Mouse (Mus musculus) T-cell, adult 66 days (primary cell): ENCODE results near the gene Fgd2. TPM values are rescaled to one million over a fixed set of nuclear protein-coding genes. Genes with fewer than 3 reads are reported as not detected.

ENCODE experiments used
- total RNA-seq, 2 experiments: library from RNA; stranded (reverse); gene quantifications; 3 replicates in 1 of 2; 4 replicates in 1 of 2; pipeline ENCODE4 v1.2.4; 2023

Fgd2 gene
- total RNA-seq: 1 to 10 TPM; 2.8 to 7.5 TPM

DNA sequence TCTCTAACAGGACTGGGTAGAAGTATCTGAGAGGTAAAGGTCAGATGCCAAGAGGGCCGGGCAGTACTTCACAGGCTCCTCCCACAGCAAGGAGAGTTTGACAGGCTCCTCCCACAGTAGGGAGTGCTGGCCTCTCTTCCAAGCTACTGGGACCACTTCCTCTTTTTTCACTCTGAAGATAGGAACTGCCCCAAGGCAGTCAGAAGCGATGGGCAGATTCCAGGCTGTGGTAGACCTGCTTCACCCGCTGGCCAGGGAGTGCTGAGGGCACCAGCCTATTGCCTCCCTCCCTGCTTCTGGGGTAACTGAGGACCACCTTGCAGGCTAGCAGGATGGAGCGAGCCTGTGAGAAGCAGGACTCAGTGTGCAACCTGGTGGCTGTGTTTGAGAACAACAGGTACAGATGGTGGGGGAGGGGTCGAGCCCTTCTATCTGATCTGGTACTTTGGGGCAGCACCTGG is at the start of gene Fgd2:
Gene Fgd2 (plus strand): TSS at position 154 of the 461 bp plus-strand sequence.

DNA sequence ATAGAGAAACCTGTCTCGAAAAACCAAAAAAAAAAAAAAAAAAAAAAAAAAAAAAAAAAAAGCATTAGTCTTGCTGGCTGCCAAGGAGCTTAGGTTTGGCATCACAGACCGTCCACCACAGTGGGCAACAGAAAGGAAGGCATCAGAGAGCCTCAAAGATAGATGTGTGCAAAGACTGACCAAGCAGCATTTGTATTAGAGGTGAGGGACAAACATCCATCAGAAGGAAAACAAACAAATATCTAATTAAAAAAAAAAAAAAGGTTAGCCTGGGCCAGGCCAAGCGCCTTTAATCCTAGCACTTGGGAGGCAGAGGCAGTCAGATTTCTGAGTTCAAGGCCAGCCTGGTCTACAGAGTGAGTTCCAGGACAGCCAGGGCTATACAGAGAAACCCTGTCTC is 43.3 kb upstream of the Fgd2 start, which contains the start of gene Pi16:
Gene Pi16 (plus strand): TSS at position 301 of the 400 bp plus-strand sequence.

DNA sequence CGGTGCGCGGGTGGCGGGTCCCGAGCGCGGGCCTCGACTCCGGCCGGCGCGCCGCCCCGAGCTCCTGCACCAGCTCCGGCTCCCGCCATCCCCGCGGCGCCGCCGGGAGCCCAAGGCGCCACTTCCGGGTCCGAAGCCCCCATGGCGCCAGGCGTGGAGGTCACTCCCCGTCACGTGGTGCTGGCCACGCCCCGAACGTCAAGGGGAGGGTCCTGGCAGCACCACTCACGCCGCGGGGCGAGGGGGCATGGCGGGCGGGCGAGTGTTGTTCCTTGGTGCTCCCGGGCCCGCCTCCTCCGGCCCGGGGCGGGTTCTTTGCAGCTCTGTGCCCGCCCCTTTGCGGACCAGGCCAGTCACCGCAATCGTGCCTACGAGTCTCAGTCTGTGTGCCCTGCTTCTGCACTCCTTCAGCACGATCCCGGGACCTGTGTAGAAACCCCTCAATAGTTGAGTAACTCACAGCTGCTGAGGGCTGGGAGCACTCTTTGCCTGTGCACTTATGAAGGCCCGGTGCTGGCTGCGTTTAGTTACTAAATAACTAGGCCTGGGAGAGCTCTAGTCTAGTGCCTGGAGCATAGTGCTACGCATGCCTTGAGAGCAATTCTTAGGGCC is 13.0 kb upstream of the Fgd2 start, which contains the start of gene Mtch1:
Gene Mtch1 (minus strand): TSS at position 290 of the 612 bp plus-strand sequence.

Other genes with a start within 250 kb of the Fgd2 start
- under 1 TPM; 0.29 to 0.74 TPM for gene Rab44, start 246.8 kb upstream of the Fgd2 start, total RNA-seq
- under 1 TPM; 0.39 to 0.44 TPM for gene Cpne5, start 122.7 kb upstream of the Fgd2 start, total RNA-seq
- 10 to 100 TPM; 15.5 to 16.5 TPM for gene Ppil1, start 96.7 kb upstream of the Fgd2 start, total RNA-seq
- gene BC004004, start 92.1 kb upstream of the Fgd2 start, total RNA-seq: 10 to 100 TPM; 43.4 to 49.2 TPM
- gene Pi16, start 43.2 kb upstream of the Fgd2 start, total RNA-seq: under 1 TPM; 0.17 to 0.30 TPM
- 10 to 100 TPM; 58.1 to 72.8 TPM for gene Mtch1, start 13.0 kb upstream of the Fgd2 start, total RNA-seq
- 100 to 1,000 TPM; 298 to 311 TPM for gene Pim1, start 129.8 kb downstream of the Fgd2 start, total RNA-seq
- gene Gm17657, start 188.7 kb downstream of the Fgd2 start, total RNA-seq: not detected
- gene Tbc1d22b, start 188.9 kb downstream of the Fgd2 start, total RNA-seq: 10 to 100 TPM; 53.9 to 57.0 TPM
- gene Tmem217, start 191.5 kb downstream of the Fgd2 start, total RNA-seq: not detected